Comparison of ENCODE assay signal across 20 mouse cellular contexts in genomic region chr3:104461226-104461625, GRCm38 (mm10).
"Had no signal": no experiment of that assay in that cellular context is flagged by ENCODE, and none has a peak within 500 bp of the region (broad histone marks: within the 10 kb centered on the region; RNA-seq: fewer than 3 reads in every experiment).

No protein-coding gene starts in this region.

- H3K27ac ChIP-seq: layer of hippocampus, adult 2 months; limb, embryonic 10.5 days; limb, embryonic 13.5 days; liver, embryonic 13.5 days; neural tube, embryonic 12.5 days; neural tube, embryonic 15.5 days; stomach, postnatal 0 days had no signal

- H3K4me1 ChIP-seq: limb, embryonic 10.5 days; limb, embryonic 13.5 days; liver, embryonic 13.5 days; neural tube, embryonic 12.5 days; neural tube, embryonic 15.5 days had no signal

- H3K4me3 ChIP-seq: layer of hippocampus, adult 2 months; limb, embryonic 10.5 days; limb, embryonic 13.5 days; liver, embryonic 13.5 days; neural tube, embryonic 12.5 days; neural tube, embryonic 15.5 days had no signal

- H3K9me3 ChIP-seq: limb, embryonic 10.5 days; limb, embryonic 13.5 days; liver, embryonic 13.5 days; neural tube, embryonic 12.5 days; neural tube, embryonic 15.5 days had no signal

- H3K9ac ChIP-seq: limb, embryonic 13.5 days; liver, embryonic 13.5 days; neural tube, embryonic 12.5 days; neural tube, embryonic 15.5 days had no signal

- H3K27me3 ChIP-seq: limb, embryonic 13.5 days; liver, embryonic 13.5 days; neural tube, embryonic 12.5 days; neural tube, embryonic 15.5 days had no signal

- DNase-seq: kidney, postnatal 14 days; layer of hippocampus, adult 9-11 months; liver, embryonic 13.5 days; lung, adult 2 months; lung, postnatal 14 days; lung, postnatal 4 days; midbrain, embryonic 14.5 days; right cerebral cortex, adult 18-20 months; right cerebral cortex, postnatal 14 days; right cerebral cortex, postnatal 4 days; thymus, adult 2 months; thymus, postnatal 14 days; thymus, postnatal 4 days had no signal

- H3K4me2 ChIP-seq: limb, embryonic 13.5 days; liver, embryonic 13.5 days; midbrain, embryonic 11.5 days; neural tube, embryonic 12.5 days; neural tube, embryonic 15.5 days had no signal
